In the genomic region with DNA sequence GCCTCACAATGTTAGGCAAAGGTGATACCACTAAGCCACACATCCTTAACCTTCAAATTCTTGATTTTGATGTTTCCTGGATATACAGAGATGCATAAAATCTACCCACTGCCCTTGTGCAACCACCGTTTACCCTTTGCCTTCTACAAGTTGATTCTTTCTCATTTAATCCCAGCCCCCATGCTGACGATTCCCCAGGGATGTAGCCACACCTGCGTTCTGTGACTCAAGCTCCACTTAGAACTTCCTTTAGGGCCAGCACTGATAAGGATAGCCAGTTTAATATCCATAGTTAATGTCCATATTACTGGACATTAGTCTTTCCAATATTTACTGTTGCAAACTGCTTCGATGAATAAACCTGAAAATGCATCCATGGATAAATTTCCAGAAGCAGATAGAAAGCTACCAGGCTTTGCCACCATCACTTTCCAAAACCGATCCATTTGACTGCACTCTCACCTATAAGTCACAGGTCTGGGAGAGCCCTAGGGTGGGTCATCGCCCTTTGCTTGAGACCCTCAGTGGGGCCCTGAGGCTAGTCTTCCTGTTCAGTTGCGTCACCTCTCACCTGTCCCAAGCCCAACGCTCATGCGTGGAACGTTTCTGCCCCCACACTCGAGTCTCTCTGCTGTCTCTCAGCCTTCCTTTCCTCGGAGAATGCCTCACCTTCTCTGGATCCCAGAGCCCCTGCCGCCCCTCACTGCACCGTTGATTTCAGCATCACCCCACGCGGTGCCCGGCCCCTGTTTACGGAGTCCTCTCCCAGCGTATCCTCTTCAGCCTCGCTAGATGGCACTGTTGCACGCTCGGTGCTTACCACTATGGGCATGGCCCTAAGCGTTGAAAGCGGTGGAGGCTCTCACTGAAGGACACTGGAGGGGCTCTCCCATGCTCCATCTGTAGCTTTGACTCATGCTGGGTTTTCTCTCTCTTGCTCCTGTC, we compare ENCODE assay signal across 8 mouse cellular contexts. TPM values are rescaled to one million over a fixed set of nuclear protein-coding genes. Genes with fewer than 3 reads are reported as not detected.
DNase-seq lines count a peak whose midpoint lies in the region; ATAC-seq and TF ChIP-seq lines count a peak whose summit lies in the region.

No protein-coding gene starts in this region.

- TF ChIP-seq EP300 in lung, postnatal 0 days (IDR thresholded peaks at IDR 0.05), result no peak

- H3K27me3 ChIP-seq in forebrain, embryonic 16.5 days (replicated peaks; ENCODE audit: control insufficient read depth, insufficient read depth, low read length), result no peaks in the 10 kb centered on the region
- H3K27me3 ChIP-seq in lung, postnatal 0 days (replicated peaks; ENCODE audit: insufficient read depth, low read length), result no peaks in the 10 kb centered on the region

- peak overlapping the region; percentile 73 for H3K4me3 ChIP-seq in forebrain, embryonic 16.5 days (replicated peaks; ENCODE audit: low read length)
- H3K4me3 ChIP-seq in lung, postnatal 0 days (ENCODE audit: low read depth, low read length), result peak overlapping the region; percentile 62

- H3K4me1 ChIP-seq in forebrain, embryonic 16.5 days (replicated peaks; ENCODE audit: control insufficient read depth, insufficient read depth, low read length), result peaks cover 10% of the 10 kb centered on the region
- peaks cover 8% of the 10 kb centered on the region; the same call in 1 of the 2 replicates for H3K4me1 ChIP-seq in lung, postnatal 0 days (ENCODE audit: insufficient read depth, low read depth, low read length)

- peak; percentile 75 for DNase-seq in Muller cell, postnatal 12 days (ENCODE audit: inconsistent ontology term)
- peak; percentile 74 to 81 for DNase-seq in cerebellum, adult 18-20 months
- peak; percentile 81 for DNase-seq in heart, postnatal 4 days
- DNase-seq in layer of hippocampus, adult 9-11 months, result peak; percentile 53
- DNase-seq in lung, postnatal 0 days (ENCODE audit: low spot score), result peak; percentile 91
- peak; percentile 66 for DNase-seq in retina, adult 2 months (ENCODE audit: low read depth, low spot score)
- peak; percentile 82 for DNase-seq in thymus, postnatal 25 days

- peak; percentile 98 for TF ChIP-seq CTCF in lung, postnatal 0 days (IDR thresholded peaks at IDR 0.05)

- peak; percentile 86 for ATAC-seq in forebrain, embryonic 16.5 days
- peak; percentile 78 for ATAC-seq in lung, postnatal 0 days

- peak overlapping the region; percentile 63 for H3K9ac ChIP-seq in forebrain, embryonic 16.5 days (replicated peaks; ENCODE audit: low read depth, low read length)
- H3K9ac ChIP-seq in lung, postnatal 0 days (replicated peaks; ENCODE audit: low read depth), result peak overlapping the region; percentile 26; the same call in 1 of the 2 replicates

- H3K9me3 ChIP-seq in forebrain, embryonic 16.5 days (ENCODE audit: control insufficient read depth, low read length), result no peaks in the 10 kb centered on the region
- H3K9me3 ChIP-seq in lung, postnatal 0 days (ENCODE audit: low read length), result no peaks in the 10 kb centered on the region

- H3K27ac ChIP-seq in forebrain, embryonic 16.5 days (ENCODE audit: low read length), result no peak overlapping the region
- H3K27ac ChIP-seq in lung, postnatal 0 days (ENCODE audit: low read length), result peak overlapping the region; percentile 72

- H3K36me3 ChIP-seq in forebrain, embryonic 16.5 days (ENCODE audit: control insufficient read depth, insufficient read depth), result no peaks in the 10 kb centered on the region
- H3K36me3 ChIP-seq in lung, postnatal 0 days (ENCODE audit: insufficient read depth, low read length), result no peaks in the 10 kb centered on the region

- H3K4me2 ChIP-seq in forebrain, embryonic 16.5 days (ENCODE audit: low read length), result peak overlapping the region; percentile 99
- peak overlapping the region; percentile 100 for H3K4me2 ChIP-seq in lung, postnatal 0 days (replicated peaks; ENCODE audit: low read depth, low read length)

- 5% methylated on average over 24 of the region's 24 CpGs for WGBS in forebrain, embryonic 16.5 days
- 4% methylated on average over 24 of the region's 24 CpGs for WGBS in lung, postnatal 0 days

RNA-seq across cellular contexts. Expression of gene Kif23, which starts 1.1 kb away (rescaled TPM):
- polyA plus RNA-seq in forebrain, embryonic 16.5 days (2015; fragmentation: Nextera tagmentation; extraction: Ambion mirVana), result 36.6 and 37.5 TPM in 2 replicates
- 10 to 100 TPM; 56.0 to 75.0 TPM for total RNA-seq in heart, postnatal 4 days (2021)
- 7.7 and 11.0 TPM in 2 replicates for polyA plus RNA-seq in lung, postnatal 0 days (2015; fragmentation: Nextera tagmentation; extraction: Ambion mirVana)

RNA-seq across cellular contexts. Expression of gene Rplp1, which starts 33.3 kb away (rescaled TPM):
- polyA plus RNA-seq in forebrain, embryonic 16.5 days (2015; fragmentation: Nextera tagmentation; extraction: Ambion mirVana), result 804 and 844 TPM in 2 replicates
- total RNA-seq in heart, postnatal 4 days (2021), result 1,000 to 10,000 TPM; 1,924 to 1,989 TPM
- polyA plus RNA-seq in lung, postnatal 0 days (2015; fragmentation: Nextera tagmentation; extraction: Ambion mirVana), result 997 and 1,182 TPM in 2 replicates
